14 mouse cellular contexts compared by ENCODE assay signal in genomic region chr12:104560934-104561565, GRCm38 (mm10).
DNase-seq lines count a peak whose midpoint lies in the region; ATAC-seq and TF ChIP-seq lines count a peak whose summit lies in the region.
"Had no signal": no experiment of that assay in that cellular context is flagged by ENCODE, and none has a peak within 500 bp of the region (broad histone marks: within the 10 kb centered on the region; RNA-seq: fewer than 3 reads in every experiment).

No protein-coding gene starts in this region.

- H3K36me3 ChIP-seq in kidney, adult 2 months (ENCODE audit: control insufficient read depth, insufficient read depth, low read length), result no peaks in the 10 kb centered on the region
- H3K36me3 ChIP-seq in intestine, embryonic 16.5 days (ENCODE audit: control insufficient read depth, insufficient read depth, low read length), result no peaks in the 10 kb centered on the region
- H3K36me3 ChIP-seq: hindbrain, embryonic 12.5 days; lung, embryonic 15.5 days had no signal

- no peak for TF ChIP-seq POLR2A in kidney, adult 2 months (IDR thresholded peaks at IDR 0.05; ENCODE audit: low read depth, low read length)

- POLR2A ChIA-PET in Patski (lab: Charles Lee), result no interaction called here

- H3K27me3 ChIP-seq in kidney, adult 2 months (replicated peaks; ENCODE audit: control insufficient read depth, insufficient read depth, low read length), result no peaks in the 10 kb centered on the region
- H3K27me3 ChIP-seq in Patski, result no peaks in the 10 kb centered on the region
- H3K27me3 ChIP-seq in intestine, embryonic 16.5 days (replicated peaks; ENCODE audit: control insufficient read depth, insufficient read depth, low read length), result no peaks in the 10 kb centered on the region
- H3K27me3 ChIP-seq: hindbrain, embryonic 12.5 days; lung, embryonic 15.5 days had no signal

- CTCF ChIA-PET in Patski (lab: Charles Lee), result no interaction called here

- no peak for ATAC-seq in Patski
- peak; percentile 26; the same call in 1 of the 2 replicates for ATAC-seq in intestine, embryonic 16.5 days
- no peak for ATAC-seq in erythroid progenitor cell, adult 5-6 weeks (replicated peaks; ENCODE audit: low FRiP score, poor library complexity, severe bottlenecking)
- ATAC-seq: forebrain, postnatal 0 days had no signal

- H3K4me1 ChIP-seq in kidney, adult 2 months (ENCODE audit: control insufficient read depth, insufficient read depth, low read length), result no peaks in the 10 kb centered on the region
- H3K4me1 ChIP-seq in intestine, embryonic 16.5 days (ENCODE audit: control insufficient read depth, insufficient read depth, low read length), result no peaks in the 10 kb centered on the region; the same call in 1 of the 2 replicates
- H3K4me1 ChIP-seq: hindbrain, embryonic 12.5 days; lung, embryonic 15.5 days had no signal

- no peak overlapping the region for H3K27ac ChIP-seq in kidney, adult 2 months (ENCODE audit: insufficient read depth, low read depth, low read length)
- H3K27ac ChIP-seq in intestine, embryonic 16.5 days (ENCODE audit: low read length), result no peak overlapping the region
- H3K27ac ChIP-seq: hindbrain, embryonic 12.5 days; layer of hippocampus, adult 2 months; lung, embryonic 15.5 days had no signal

- in situ Hi-C loops in Patski (cut with MboI; ENCODE audit: low pct_unique_long_range_greater_than_20kb), result loop anchor here (25.0 kb wide), 1 partner anchor 376 kb away; no protein-coding TSS in a partner anchor

- no peak for TF ChIP-seq CTCF in kidney, adult 2 months (conservative IDR thresholded peaks at IDR 0.05; ENCODE audit: insufficient read depth, insufficient read length, low read depth, low read length)
- TF ChIP-seq CTCF in Patski (IDR thresholded peaks at IDR 0.05), result no peak

- no peaks in the 10 kb centered on the region for H3K9me3 ChIP-seq in intestine, embryonic 16.5 days (ENCODE audit: control insufficient read depth, low read length)
- H3K9me3 ChIP-seq: hindbrain, embryonic 12.5 days; lung, embryonic 15.5 days had no signal

- WGBS in kidney, adult 2 months, result 40% methylated on average over 14 of the region's 14 CpGs
- WGBS in intestine, embryonic 16.5 days, result 51% methylated on average over 14 of the region's 14 CpGs

- no peak overlapping the region for H3K4me2 ChIP-seq in intestine, embryonic 16.5 days (ENCODE audit: low read depth, low read length)
- H3K4me2 ChIP-seq: hindbrain, embryonic 12.5 days; lung, embryonic 15.5 days had no signal

- H3K9ac ChIP-seq in intestine, embryonic 16.5 days (ENCODE audit: low read depth, low read length), result no peak overlapping the region
- H3K9ac ChIP-seq: forebrain, postnatal 0 days; hindbrain, embryonic 12.5 days; lung, embryonic 15.5 days had no signal

- H3K4me3 ChIP-seq in kidney, adult 2 months (ENCODE audit: insufficient read depth, low read depth, low read length), result no peak overlapping the region
- no peak overlapping the region for H3K4me3 ChIP-seq in intestine, embryonic 16.5 days (ENCODE audit: low read length)
- H3K4me3 ChIP-seq: hindbrain, embryonic 12.5 days; layer of hippocampus, adult 2 months; lung, embryonic 15.5 days had no signal

- peak; percentile 8 for DNase-seq in kidney, adult 2 months
- no peak for DNase-seq in kidney, adult 18-20 months
- DNase-seq in Patski (ENCODE audit: low read depth, low spot score), result peak; percentile 9
- peak; percentile 22 for DNase-seq in gastrocnemius, postnatal 10 days
- DNase-seq in layer of hippocampus, postnatal 36 days, result no peak
- no peak for DNase-seq in left cerebral cortex, adult 8-10 months (ENCODE audit: low spot score in 2 of 2)
- DNase-seq: cerebellum, adult 11 months; forebrain, postnatal 0 days; thymus, postnatal 36 days had no signal

Comparison
In these comparisons a context has a peak if more than half of its experiments do, and no peak if none do; other contexts are left out.
1. DNase-seq: peak in kidney, adult 2 months (single experiment), Patski (single experiment) and gastrocnemius, postnatal 10 days (single experiment); none in kidney, adult 18-20 months (single experiment), layer of hippocampus, postnatal 36 days (0 of 2) and left cerebral cortex, adult 8-10 months (0 of 2).